Comparison of ENCODE assay signal across 22 mouse cellular contexts in genomic region chrX:95104361-95104760, GRCm38 (mm10).
DNase-seq lines count a peak whose midpoint lies in the region; ATAC-seq lines count a peak whose summit lies in the region.
"Had no signal": no experiment of that assay in that cellular context is flagged by ENCODE, and none has a peak within 500 bp of the region (broad histone marks: within the 10 kb centered on the region; RNA-seq: fewer than 3 reads in every experiment).

No protein-coding gene starts in this region.

- no peak for DNase-seq in frontal cortex, postnatal 25 days (ENCODE audit: low spot score in 2 of 2)
- peak; percentile 17 for DNase-seq in right cerebral cortex, adult 18-20 months
- DNase-seq in right cerebral cortex, postnatal 14 days = no peak
- peak; percentile 57 for DNase-seq in brain, adult 2 months (ENCODE audit: low read depth, low spot score)
- DNase-seq in heart, embryonic 10.5 days (ENCODE audit: low spot score) = no peak
- DNase-seq: adrenal gland, adult 2 months; adrenal gland, adult 8-10 months; adrenal gland, postnatal 10 days; adrenal gland, postnatal 14 days; adrenal gland, postnatal 25 days; adrenal gland, postnatal 36 days; B cell, adult 2 months; cerebellum, adult 11 months; cerebellum, adult 11-12 months; cerebellum, adult 18-20 months; cerebellum, adult 2 months had no signal

- no peaks in the 10 kb centered on the region for H3K36me3 ChIP-seq in heart, embryonic 10.5 days
- H3K36me3 ChIP-seq: G1E had no signal

- H3K4me3 ChIP-seq in heart, embryonic 10.5 days = no peak overlapping the region

- no peaks in the 10 kb centered on the region for H3K9me3 ChIP-seq in heart, embryonic 10.5 days
- H3K9me3 ChIP-seq: G1E had no signal

- H3K27ac ChIP-seq in heart, embryonic 10.5 days = no peak overlapping the region

- H3K27me3 ChIP-seq in heart, embryonic 10.5 days (ENCODE audit: insufficient read depth, poor library complexity, severe bottlenecking) = no peaks in the 10 kb centered on the region
- H3K27me3 ChIP-seq: CH12.LX had no signal

- ATAC-seq in frontal cortex, adult (ENCODE audit: low TSS enrichment) = peak; percentile 87
- ATAC-seq: activated CD4-positive, CD25-positive, alpha-beta regulatory T cell, adult 4 months; CD4-positive, CD25-positive, alpha-beta regulatory T cell, adult 4 months; Patski had no signal

- 76% methylated on average over 3 of the region's 3 CpGs for WGBS in heart, embryonic 10.5 days

- no peaks in the 10 kb centered on the region for H3K4me1 ChIP-seq in heart, embryonic 10.5 days

Comparison
In these comparisons a context has a peak if more than half of its experiments do, and no peak if none do; other contexts are left out.
1. DNase-seq: peak in right cerebral cortex, adult 18-20 months (single experiment) and brain, adult 2 months (single experiment); none in frontal cortex, postnatal 25 days (0 of 2), right cerebral cortex, postnatal 14 days (single experiment) and heart, embryonic 10.5 days (single experiment).